Mouse (Mus musculus): Measurements from ENCODE around the gene Insrr. TPM values are rescaled to one million over a fixed set of nuclear protein-coding genes. Genes with fewer than 3 reads are reported as not detected.
"Not testable (repeated sequence)": the region's sequence is repeated elsewhere in the genome, so short reads cannot be mapped to it uniquely, and the experiment has no call there.

The Insrr gene
- polyA plus RNA-seq, 1 experiment from 2014 or later = 1.2 TPM

GRCm38 (mm10) chr3:87846650-87847110 lies 49.9 kb downstream of the Insrr start, which contains the start of gene Sh2d2a:
Gene Sh2d2a, plus strand, starts transcription at chr3:87846755.
- no peak for DNase-seq (ENCODE audit: low spot score)
- no peak within 1 kb of the TSS for H3K4me3 ChIP-seq (ENCODE audit: low read depth, low read length)
- ATAC-seq (ENCODE audit: low read depth) = no peak
- no peak within 1 kb of the TSS for H3K4me2 ChIP-seq (ENCODE audit: low read depth, low read length)
- WGBS = 64% methylated on average over 7 of the region's 7 CpGs
- no peak within 1 kb of the TSS for H3K9ac ChIP-seq (ENCODE audit: low read depth, low read length)
- H3K36me3 ChIP-seq (ENCODE audit: control insufficient read depth, insufficient read depth, low read length) = no peaks in the 10 kb centered on the region
- H3K27ac ChIP-seq (replicated peaks; ENCODE audit: low read depth, low read length) = no peak within 1 kb of the TSS
- H3K4me1 ChIP-seq (ENCODE audit: control insufficient read depth, insufficient read depth, low read length) = no peaks in the 10 kb centered on the region
- no peaks in the 10 kb centered on the region for H3K27me3 ChIP-seq (replicated peaks; ENCODE audit: control insufficient read depth, insufficient read depth, low read length)
- H3K9me3 ChIP-seq (ENCODE audit: control insufficient read depth, low read length) = no peaks in the 10 kb centered on the region

- 70% methylated on average over 5 of the region's 5 CpGs for WGBS
- ATAC-seq (ENCODE audit: low read depth) = no peak
- no peak for DNase-seq (ENCODE audit: low spot score)
- Histone ChIP-seq H3K4me2 (ENCODE audit: low read depth, low read length) (no peak overlapping the region), H3K4me3 (ENCODE audit: low read depth, low read length) (no peak overlapping the region), H3K36me3 (ENCODE audit: control insufficient read depth, insufficient read depth, low read length) (no peaks in the 10 kb centered on the region), H3K4me1 (ENCODE audit: control insufficient read depth, insufficient read depth, low read length) (no peaks in the 10 kb centered on the region), H3K27ac (replicated peaks; ENCODE audit: low read depth, low read length) (no peak overlapping the region), H3K9ac (ENCODE audit: low read depth, low read length) (no peak overlapping the region), H3K9me3 (ENCODE audit: control insufficient read depth, low read length) (no peaks in the 10 kb centered on the region), H3K27me3 (replicated peaks; ENCODE audit: control insufficient read depth, insufficient read depth, low read length) (no peaks in the 10 kb centered on the region)
These were observed 50.9 kb downstream of the Insrr start for GRCm38 (mm10) chr3:87847680-87848079.

DNA sequence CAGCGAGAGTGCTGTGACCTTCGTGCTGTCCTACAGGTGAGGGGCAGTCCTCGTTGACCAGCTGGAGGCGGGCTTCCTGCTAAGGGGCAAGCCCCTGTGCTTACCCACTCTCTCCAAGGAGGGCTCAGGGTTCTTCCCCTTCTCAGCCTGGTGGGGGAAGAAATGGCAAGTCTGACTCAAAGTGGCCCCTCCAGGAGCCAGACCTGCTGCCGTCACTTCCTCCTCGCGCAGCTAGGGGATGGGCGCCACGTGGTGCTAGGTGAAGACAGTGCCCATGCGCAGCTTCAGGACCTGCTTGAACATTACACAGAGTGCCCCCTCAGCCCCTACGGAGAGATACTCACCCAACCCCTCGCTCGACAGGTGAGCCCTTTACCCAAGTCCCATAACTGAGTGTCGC lies 52.4 kb downstream of the Insrr start:
- 74% methylated on average over 14 of the region's 14 CpGs for WGBS
- H3K9me3 ChIP-seq (ENCODE audit: control insufficient read depth, low read length) = no peaks in the 10 kb centered on the region
- no peak for DNase-seq (ENCODE audit: low spot score)
- no peak overlapping the region for H3K4me3 ChIP-seq (ENCODE audit: low read depth, low read length)
- no peaks in the 10 kb centered on the region for H3K36me3 ChIP-seq (ENCODE audit: control insufficient read depth, insufficient read depth, low read length)
- no peak overlapping the region for H3K27ac ChIP-seq (replicated peaks; ENCODE audit: low read depth, low read length)
- H3K27me3 ChIP-seq (replicated peaks; ENCODE audit: control insufficient read depth, insufficient read depth, low read length) = no peaks in the 10 kb centered on the region
- H3K9ac ChIP-seq (ENCODE audit: low read depth, low read length) = no peak overlapping the region
- no peak overlapping the region for H3K4me2 ChIP-seq (ENCODE audit: low read depth, low read length)
- H3K4me1 ChIP-seq (ENCODE audit: control insufficient read depth, insufficient read depth, low read length) = no peaks in the 10 kb centered on the region
- no peak for ATAC-seq (ENCODE audit: low read depth)

GRCm38 (mm10) chr3:87854795-87855568 lies 58.2 kb downstream of the Insrr start:
- no peak for ATAC-seq (ENCODE audit: low read depth)
- Histone ChIP-seq H3K36me3 (ENCODE audit: control insufficient read depth, insufficient read depth, low read length) (peaks cover 28% of the 10 kb centered on the region), H3K4me3 (ENCODE audit: low read depth, low read length) (no peak overlapping the region), H3K27ac (replicated peaks; ENCODE audit: low read depth, low read length) (no peak overlapping the region), H3K9ac (ENCODE audit: low read depth, low read length) (no peak overlapping the region), H3K27me3 (replicated peaks; ENCODE audit: control insufficient read depth, insufficient read depth, low read length) (no peaks in the 10 kb centered on the region), H3K9me3 (ENCODE audit: control insufficient read depth, low read length) (no peaks in the 10 kb centered on the region), H3K4me2 (ENCODE audit: low read depth, low read length) (no peak overlapping the region), H3K4me1 (ENCODE audit: control insufficient read depth, insufficient read depth, low read length) (no peaks in the 10 kb centered on the region)
- 57% methylated on average over 7 of the region's 7 CpGs for WGBS
- DNase-seq (ENCODE audit: low spot score) = no peak

DNA sequence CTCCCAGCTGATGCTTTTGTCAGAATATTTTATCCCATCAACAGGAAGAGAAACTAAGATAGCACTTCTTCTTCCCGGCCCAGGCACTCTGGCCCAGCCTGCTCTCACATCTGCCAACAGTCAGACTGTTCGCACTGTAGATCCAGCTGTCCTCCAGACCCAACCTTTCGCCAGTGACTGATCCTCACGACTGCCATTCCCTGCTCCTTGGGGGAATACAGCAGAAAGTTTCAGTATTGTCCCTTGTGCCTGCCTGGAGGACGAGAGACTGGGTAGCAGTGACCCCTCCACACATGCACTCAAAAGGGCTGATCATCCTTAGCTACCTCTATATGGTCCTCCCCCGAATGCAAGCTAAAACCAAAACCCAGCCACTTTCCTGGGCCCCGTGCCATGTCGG lies 59.2 kb downstream of the Insrr start:
- no peak overlapping the region for H3K9ac ChIP-seq (ENCODE audit: low read depth, low read length)
- H3K27me3 ChIP-seq (replicated peaks; ENCODE audit: control insufficient read depth, insufficient read depth, low read length) = no peaks in the 10 kb centered on the region
- H3K4me2 ChIP-seq (ENCODE audit: low read depth, low read length) = no peak overlapping the region
- no peaks in the 10 kb centered on the region for H3K9me3 ChIP-seq (ENCODE audit: control insufficient read depth, low read length)
- H3K4me1 ChIP-seq (ENCODE audit: control insufficient read depth, insufficient read depth, low read length) = no peaks in the 10 kb centered on the region
- ATAC-seq (ENCODE audit: low read depth) = no peak
- no peak for DNase-seq (ENCODE audit: low spot score)
- WGBS = 78% methylated on average over 8 of the region's 8 CpGs
- H3K4me3 ChIP-seq (ENCODE audit: low read depth, low read length) = no peak overlapping the region
- no peak overlapping the region for H3K27ac ChIP-seq (replicated peaks; ENCODE audit: low read depth, low read length)
- H3K36me3 ChIP-seq (ENCODE audit: control insufficient read depth, insufficient read depth, low read length) = peaks cover 37% of the 10 kb centered on the region

GRCm38 (mm10) chr3:87857666-87858065 lies 60.9 kb downstream of the Insrr start:
- Histone ChIP-seq H3K36me3 (ENCODE audit: control insufficient read depth, insufficient read depth, low read length) (peaks cover 51% of the 10 kb centered on the region), H3K27me3 (replicated peaks; ENCODE audit: control insufficient read depth, insufficient read depth, low read length) (no peaks in the 10 kb centered on the region), H3K4me1 (ENCODE audit: control insufficient read depth, insufficient read depth, low read length) (no peaks in the 10 kb centered on the region), H3K9me3 (ENCODE audit: control insufficient read depth, low read length) (no peaks in the 10 kb centered on the region), H3K4me2 (ENCODE audit: low read depth, low read length) (no peak overlapping the region), H3K27ac (replicated peaks; ENCODE audit: low read depth, low read length) (no peak overlapping the region), H3K9ac (ENCODE audit: low read depth, low read length) (no peak overlapping the region), H3K4me3 (ENCODE audit: low read depth, low read length) (no peak overlapping the region)
- WGBS = 60% methylated on average over 8 of the region's 8 CpGs
- ATAC-seq (ENCODE audit: low read depth) = no peak; the same call in 1 of the 2 replicates
- DNase-seq (ENCODE audit: low spot score) = no peak

DNA sequence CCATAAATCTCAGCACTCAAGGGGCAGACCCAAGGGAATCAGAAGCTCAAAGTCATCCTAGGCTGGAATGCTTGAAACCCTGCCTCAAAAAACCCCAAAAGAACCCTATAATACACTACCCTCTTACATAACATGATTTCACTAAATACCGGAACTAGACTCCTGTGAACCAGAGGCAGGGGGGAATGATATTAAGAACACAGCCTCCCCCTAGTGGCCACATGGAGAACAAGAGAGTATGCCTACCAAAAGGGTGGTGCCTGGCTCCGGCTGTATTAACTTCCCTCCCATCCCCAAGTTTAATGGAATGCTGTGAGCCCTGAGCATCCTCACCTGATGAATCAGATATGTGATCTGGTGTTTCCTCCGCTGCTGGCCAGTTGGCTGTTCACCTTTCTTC lies 63.1 kb downstream of the Insrr start:
- peak; percentile 70; the same call in 1 of the 2 replicates for ATAC-seq (ENCODE audit: low read depth)

GRCm38 (mm10) chr3:87864111-87864510 lies 67.4 kb downstream of the Insrr start:
- WGBS = 93% methylated on average over 4 of the region's 4 CpGs
- not testable (repeated sequence) for H3K4me3 ChIP-seq (ENCODE audit: low read depth, low read length); H3K4me2 ChIP-seq (ENCODE audit: low read depth, low read length); DNase-seq (ENCODE audit: low spot score); ATAC-seq (ENCODE audit: low read depth); H3K27me3 ChIP-seq (replicated peaks; ENCODE audit: control insufficient read depth, insufficient read depth, low read length); H3K9ac ChIP-seq (ENCODE audit: low read depth, low read length); H3K27ac ChIP-seq (replicated peaks; ENCODE audit: low read depth, low read length); H3K9me3 ChIP-seq (ENCODE audit: control insufficient read depth, low read length); H3K4me1 ChIP-seq (ENCODE audit: control insufficient read depth, insufficient read depth, low read length)
- peaks cover 90% of the 10 kb centered on the region for H3K36me3 ChIP-seq (ENCODE audit: control insufficient read depth, insufficient read depth, low read length)

More for the DNA sequence above, 63.1 kb downstream of the Insrr start:
- Histone ChIP-seq H3K27ac (replicated peaks; ENCODE audit: low read depth, low read length) (no peak overlapping the region), H3K4me3 (ENCODE audit: low read depth, low read length) (no peak overlapping the region), H3K36me3 (ENCODE audit: control insufficient read depth, insufficient read depth, low read length) (peaks cover 68% of the 10 kb centered on the region), H3K9ac (ENCODE audit: low read depth, low read length) (no peak overlapping the region), H3K4me1 (ENCODE audit: control insufficient read depth, insufficient read depth, low read length) (no peaks in the 10 kb centered on the region), H3K9me3 (ENCODE audit: control insufficient read depth, low read length) (no peaks in the 10 kb centered on the region), H3K4me2 (ENCODE audit: low read depth, low read length) (no peak overlapping the region), H3K27me3 (replicated peaks; ENCODE audit: control insufficient read depth, insufficient read depth, low read length) (no peaks in the 10 kb centered on the region)
- 23% methylated on average over 3 of the region's 3 CpGs for WGBS
- peak; percentile 82 for DNase-seq (ENCODE audit: low spot score)
